Mouse (Mus musculus) stomach, embryonic 16.5 days (tissue): ENCODE measurements around the gene Tsnaxip1. TPM values are rescaled to one million over a fixed set of nuclear protein-coding genes. Genes with fewer than 3 reads are reported as not detected.
A peak's percentile ranks its signal among the peaks of the same experiment; 100 is the strongest.

ENCODE experiments used
- ATAC-seq: fragments of 200-750 bp; cut with Nextera tagmentation; 2 replicates; pipeline ENCODE4 v1.8.0; 2017; ENCODE audit warnings: moderate number of reproducible peaks, moderate TSS enrichment; ENCODE audit not compliant: insufficient read depth, low FRiP score
- H3K27ac ChIP-seq: fragments of 300-500 bp; sonication (generic); 2 replicates; pipeline ENCODE4 v1.5.1; 2014; ENCODE audit warnings: low read length
- H3K27me3 ChIP-seq: fragments of 300-500 bp; sonication (generic); 2 replicates; pipeline ENCODE4 v1.6.1; 2014; ENCODE audit warnings: low read length, control low read depth, mixed read lengths; ENCODE audit not compliant: control insufficient read depth, insufficient read depth
- H3K36me3 ChIP-seq: fragments of 300-500 bp; sonication (generic); 2 replicates; pipeline ENCODE4 v1.6.1; 2014; ENCODE audit warnings: low read length; ENCODE audit not compliant: control insufficient read depth, insufficient read depth
- H3K4me1 ChIP-seq: fragments of 300-500 bp; sonication (generic); 2 replicates; pipeline ENCODE4 v1.6.1; 2014; ENCODE audit warnings: low read length, control low read depth, mixed read lengths; ENCODE audit not compliant: control insufficient read depth, insufficient read depth
- H3K4me2 ChIP-seq: fragments of 300-500 bp; sonication (generic); 2 replicates; pipeline ENCODE4 v1.6.1; 2014; ENCODE audit warnings: low read depth, low read length, mixed read lengths
- H3K4me3 ChIP-seq: fragments of 300-500 bp; sonication (generic); replicated peaks from 2 replicates; pipeline ENCODE4 v1.5.1; 2014; ENCODE audit warnings: mild to moderate bottlenecking, low read length
- H3K9ac ChIP-seq: fragments of 300-500 bp; sonication (generic); 2 replicates; pipeline ENCODE4 v1.6.1; 2014; ENCODE audit warnings: low read length
- H3K9me3 ChIP-seq: fragments of 300-500 bp; sonication (generic); replicated peaks from 2 replicates; pipeline ENCODE4 v1.6.1; 2016; ENCODE audit warnings: low read length, control low read depth; ENCODE audit not compliant: control insufficient read depth
- WGBS: fragments of 180-500 bp; shearing (Covaris S2); extraction: QIAGEN DNeasy Blood & Tissue Kit; methylation state at CpG from one replicate; pipeline ENCODE4 v1.1.7; 2014; 5-methylcytosine and 5-hydroxymethylcytosine counted together
- polyA plus RNA-seq: library from polyadenylated mRNA; unstranded; fragments of >200 nt; fragmentation: Nextera tagmentation; extraction: Ambion mirVana; gene quantifications from 2 replicates; pipeline ENCODE4 v1.2.1, GENCODE M21; 2015

Tsnaxip1 gene
- polyA plus RNA-seq, 1 experiment from 2014 or later, result 0.18 TPM

GRCm38 (mm10) chr8:105810245-105810786 lies 17.2 kb upstream of the Tsnaxip1 start:
- ATAC-seq, result no peak
- WGBS, result 85% methylated on average over 6 of the region's 6 CpGs

DNA sequence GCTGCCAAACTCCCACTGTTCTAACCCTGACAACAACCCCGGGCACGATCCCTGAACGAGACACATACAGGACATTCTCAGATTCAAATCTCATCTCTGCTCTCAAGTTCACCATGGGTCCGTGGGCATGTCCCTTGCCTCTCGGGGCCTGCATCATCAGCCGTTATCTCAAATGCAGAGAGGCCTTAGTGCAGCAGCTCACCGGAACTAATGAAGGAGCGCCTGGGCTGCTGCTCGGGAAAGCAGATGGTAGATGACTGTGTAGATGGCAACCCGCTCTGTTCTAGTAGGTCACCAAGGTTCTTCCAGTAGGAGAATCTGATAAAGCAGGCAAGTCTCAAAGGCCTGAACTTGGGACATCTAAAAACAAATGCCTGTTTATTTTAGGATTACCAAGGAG lies 16.5 kb upstream of the Tsnaxip1 start:
- Histone ChIP-seq H3K27me3 (no peaks in the 10 kb centered on the region), H3K36me3 (no peaks in the 10 kb centered on the region), H3K27ac (no peak overlapping the region), H3K9me3 (no peaks in the 10 kb centered on the region), H3K4me2 (no peak overlapping the region), H3K9ac (no peak overlapping the region), H3K4me3 (no peak overlapping the region), H3K4me1 (no peaks in the 10 kb centered on the region; the same call in 1 of the 2 replicates)
- WGBS, result 89% methylated on average over 10 of the region's 10 CpGs
- no peak for ATAC-seq

More at GRCm38 (mm10) chr8:105810245-105810786, 17.2 kb upstream of the Tsnaxip1 start:
- Histone ChIP-seq H3K36me3 (no peaks in the 10 kb centered on the region), H3K4me3 (no peak overlapping the region), H3K9me3 (no peaks in the 10 kb centered on the region), H3K4me2 (no peak overlapping the region), H3K27ac (no peak overlapping the region), H3K9ac (no peak overlapping the region), H3K4me1 (no peaks in the 10 kb centered on the region; the same call in 1 of the 2 replicates), H3K27me3 (no peaks in the 10 kb centered on the region)

- H3K4me1 ChIP-seq, result no peaks in the 10 kb centered on the region; the same call in 1 of the 2 replicates
These were observed 16.0 kb upstream of the Tsnaxip1 start for GRCm38 (mm10) chr8:105811543-105811942.

DNA sequence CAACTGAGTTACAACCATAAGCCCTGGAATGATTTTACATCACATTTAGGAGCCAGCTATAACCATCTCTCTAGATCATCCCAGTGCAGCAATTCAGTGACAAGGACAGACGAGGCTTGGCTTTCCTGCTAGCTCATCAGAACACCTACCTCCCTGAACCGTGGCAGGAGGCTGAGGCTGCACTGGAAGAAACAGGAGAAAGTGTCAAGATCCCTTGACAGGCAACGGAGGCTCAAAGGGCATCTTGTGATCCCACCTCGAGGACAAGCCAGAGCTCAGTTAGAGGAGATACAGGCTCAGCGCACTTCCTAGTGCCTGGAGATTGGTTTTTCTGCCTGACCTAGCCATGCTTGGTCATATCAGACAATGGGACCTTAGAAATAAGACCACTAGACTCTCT lies 15.0 kb upstream of the Tsnaxip1 start:
- H3K4me1 ChIP-seq, result no peaks in the 10 kb centered on the region; the same call in 1 of the 2 replicates
- no peaks in the 10 kb centered on the region for H3K36me3 ChIP-seq
- H3K4me3 ChIP-seq, result no peak overlapping the region
- no peak overlapping the region for H3K9ac ChIP-seq
- no peaks in the 10 kb centered on the region for H3K27me3 ChIP-seq
- WGBS, result 83% methylated on average over 5 of the region's 5 CpGs
- no peak for ATAC-seq
- no peak overlapping the region; the same call in 1 of the 2 replicates for H3K27ac ChIP-seq
- no peak overlapping the region for H3K4me2 ChIP-seq
- no peaks in the 10 kb centered on the region for H3K9me3 ChIP-seq

More at GRCm38 (mm10) chr8:105811543-105811942, 16.0 kb upstream of the Tsnaxip1 start:
- Histone ChIP-seq H3K9ac (no peak overlapping the region), H3K27ac (no peak overlapping the region), H3K27me3 (no peaks in the 10 kb centered on the region), H3K4me3 (no peak overlapping the region), H3K9me3 (no peaks in the 10 kb centered on the region), H3K36me3 (no peaks in the 10 kb centered on the region), H3K4me2 (no peak overlapping the region)
- ATAC-seq, result no peak
- WGBS, result 66% methylated on average over 3 of the region's 3 CpGs

GRCm38 (mm10) chr8:105813241-105813640 lies 14.3 kb upstream of the Tsnaxip1 start:
- H3K4me1 ChIP-seq, result no peaks in the 10 kb centered on the region; the same call in 1 of the 2 replicates
- H3K9me3 ChIP-seq, result no peaks in the 10 kb centered on the region
- no peaks in the 10 kb centered on the region for H3K36me3 ChIP-seq
- H3K27ac ChIP-seq, result no peak overlapping the region
- 94% methylated on average over 6 of the region's 6 CpGs for WGBS
- ATAC-seq, result no peak
- H3K9ac ChIP-seq, result no peak overlapping the region
- no peaks in the 10 kb centered on the region for H3K27me3 ChIP-seq
- H3K4me3 ChIP-seq, result no peak overlapping the region
- H3K4me2 ChIP-seq, result no peak overlapping the region

GRCm38 (mm10) chr8:105819659-105820058 lies 7.9 kb upstream of the Tsnaxip1 start:
- 92% methylated on average over 3 of the region's 3 CpGs for WGBS

DNA sequence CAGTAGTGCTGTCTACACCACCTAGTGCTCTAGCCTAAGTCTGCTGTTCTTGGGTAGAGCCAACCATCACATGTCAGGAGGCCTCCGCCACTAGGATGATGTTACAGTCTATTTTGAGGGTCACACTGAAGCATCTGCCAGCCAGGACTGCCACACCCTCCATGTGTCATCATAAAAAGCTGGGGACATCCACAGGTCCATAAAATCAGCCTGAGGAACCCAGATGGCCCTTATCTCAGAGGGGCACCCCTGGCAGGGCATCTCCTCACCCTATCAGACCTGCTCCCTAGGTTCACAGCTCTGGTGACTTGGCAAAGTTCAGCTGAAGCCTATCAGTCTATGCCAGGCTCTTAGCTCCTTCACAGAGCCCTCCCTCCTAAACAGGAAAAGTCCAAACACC lies 6.6 kb upstream of the Tsnaxip1 start:
- H3K4me2 ChIP-seq, result no peak overlapping the region
- ATAC-seq, result peak; percentile 85
- H3K36me3 ChIP-seq, result peaks cover 12% of the 10 kb centered on the region; the same call in 1 of the 2 replicates
- no peaks in the 10 kb centered on the region for H3K9me3 ChIP-seq
- no peak overlapping the region for H3K27ac ChIP-seq
- peaks cover 18% of the 10 kb centered on the region for H3K4me1 ChIP-seq
- no peaks in the 10 kb centered on the region for H3K27me3 ChIP-seq
- H3K9ac ChIP-seq, result no peak overlapping the region
- H3K4me3 ChIP-seq, result no peak overlapping the region
- WGBS, result 97% methylated on average over 1 of the region's 1 CpGs

More at GRCm38 (mm10) chr8:105819659-105820058, 7.9 kb upstream of the Tsnaxip1 start:
- no peaks in the 10 kb centered on the region for H3K9me3 ChIP-seq
- H3K4me1 ChIP-seq, result peaks cover 11% of the 10 kb centered on the region; the same call in 1 of the 2 replicates
- H3K27ac ChIP-seq, result no peak overlapping the region
- H3K4me2 ChIP-seq, result no peak overlapping the region
- H3K9ac ChIP-seq, result no peak overlapping the region
- no peak overlapping the region for H3K4me3 ChIP-seq
- no peaks in the 10 kb centered on the region for H3K27me3 ChIP-seq
- H3K36me3 ChIP-seq, result peaks cover 12% of the 10 kb centered on the region; the same call in 1 of the 2 replicates
- no peak for ATAC-seq

DNA sequence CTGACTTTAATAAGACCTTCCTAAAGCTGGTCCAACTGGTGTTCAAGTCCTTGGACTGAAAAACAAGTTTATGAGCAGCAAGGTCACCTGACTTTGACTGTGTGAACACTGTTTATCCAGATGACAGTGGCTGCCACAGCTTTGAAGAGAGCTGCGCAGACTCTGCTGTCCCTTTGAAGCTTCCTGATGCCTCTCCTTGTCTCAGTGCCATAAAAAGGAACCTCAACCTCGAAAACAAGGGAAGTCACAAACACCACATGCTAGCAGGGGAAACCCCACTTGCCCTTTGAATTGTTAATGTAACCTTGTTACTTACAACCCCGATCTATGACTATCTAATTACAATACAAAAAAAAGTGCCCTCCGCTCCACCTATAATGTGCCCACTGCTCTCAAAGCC lies 2.0 kb upstream of the Tsnaxip1 start:
- Histone ChIP-seq H3K27me3 (no peaks in the 10 kb centered on the region), H3K9me3 (no peaks in the 10 kb centered on the region), H3K36me3 (peaks cover 12% of the 10 kb centered on the region; the same call in 1 of the 2 replicates), H3K4me3 (peak overlapping the region; percentile 99), H3K4me2 (peak overlapping the region; percentile 95), H3K27ac (peak overlapping the region; percentile 46; the same call in 1 of the 2 replicates), H3K4me1 (peaks cover 26% of the 10 kb centered on the region), H3K9ac (peak overlapping the region; percentile 96; the same call in 1 of the 2 replicates)
- ATAC-seq, result no peak
- 72% methylated on average over 4 of the region's 4 CpGs for WGBS

DNA sequence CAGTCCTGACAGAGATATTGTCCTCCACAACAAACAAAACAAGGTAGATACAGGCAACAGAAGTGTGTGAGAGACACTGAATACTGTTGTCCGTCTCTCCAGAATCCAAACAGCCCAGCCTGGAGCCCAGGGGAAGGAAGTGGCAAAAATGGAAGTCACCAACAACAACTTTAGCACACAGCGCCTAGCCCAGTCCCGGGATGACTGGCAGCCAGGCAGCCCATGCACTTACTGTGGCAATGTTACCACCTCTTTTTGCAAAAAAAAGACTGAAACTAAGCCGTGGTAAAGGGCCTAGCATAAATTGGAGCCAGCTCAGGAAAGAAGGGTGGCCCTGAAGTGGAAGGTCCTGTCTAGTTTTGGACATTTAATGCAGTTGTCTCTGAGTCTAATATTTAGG lies 1.2 kb upstream of the Tsnaxip1 start:
- peaks cover 17% of the 10 kb centered on the region for H3K4me1 ChIP-seq
- H3K9me3 ChIP-seq, result no peaks in the 10 kb centered on the region
- H3K9ac ChIP-seq, result peak overlapping the region; percentile 96
- ATAC-seq, result no peak
- no peaks in the 10 kb centered on the region for H3K27me3 ChIP-seq
- 2% methylated on average over 4 of the region's 4 CpGs for WGBS
- H3K36me3 ChIP-seq, result peaks cover 12% of the 10 kb centered on the region; the same call in 1 of the 2 replicates
- peak overlapping the region; percentile 95 for H3K4me2 ChIP-seq
- H3K4me3 ChIP-seq, result peak overlapping the region; percentile 99
- H3K27ac ChIP-seq, result peak overlapping the region; percentile 73
